Mouse (Mus musculus): ENCODE measurements around the gene Wipi2. TPM values are rescaled to one million over a fixed set of nuclear protein-coding genes. Genes with fewer than 3 reads are reported as not detected.

Gene Wipi2
- polyA plus RNA-seq, 1 experiment from 2014 or later, result 33.6 TPM

Other genes with a start within 250 kb of the Wipi2 start
- gene Foxk1, start 226.2 kb upstream of the Wipi2 start, polyA plus RNA-seq (2015; fragmentation: Nextera tagmentation; extraction: Ambion mirVana), result 1.9 and 2.0 TPM in 2 replicates
- gene Ap5z1, start 163.8 kb upstream of the Wipi2 start, polyA plus RNA-seq (2015; fragmentation: Nextera tagmentation; extraction: Ambion mirVana), result 17.3 and 21.6 TPM in 2 replicates
- gene Papolb, start 97.6 kb upstream of the Wipi2 start, polyA plus RNA-seq (2015; fragmentation: Nextera tagmentation; extraction: Ambion mirVana), result 0.05 TPM in 1 of 2 replicates, not detected in the other
- gene Radil, start 76.6 kb upstream of the Wipi2 start, polyA plus RNA-seq (2015; fragmentation: Nextera tagmentation; extraction: Ambion mirVana), result 1.6 and 2.2 TPM in 2 replicates
- 1.6 and 1.7 TPM in 2 replicates for gene Mmd2, start 18.9 kb upstream of the Wipi2 start, polyA plus RNA-seq (2015; fragmentation: Nextera tagmentation; extraction: Ambion mirVana)
- 5.8 and 6.9 TPM in 2 replicates for gene Slc29a4, start 64.8 kb downstream of the Wipi2 start, polyA plus RNA-seq (2015; fragmentation: Nextera tagmentation; extraction: Ambion mirVana)
- 10.5 and 13.2 TPM in 2 replicates for gene Tnrc18, start 190.0 kb downstream of the Wipi2 start, polyA plus RNA-seq (2015; fragmentation: Nextera tagmentation; extraction: Ambion mirVana)